Mouse (Mus musculus): ENCODE measurements around the gene Klrb1b. TPM values are rescaled to one million over a fixed set of nuclear protein-coding genes. Genes with fewer than 3 reads are reported as not detected.
"Not testable (repeated sequence)": the region's sequence is repeated elsewhere in the genome, so short reads cannot be mapped to it uniquely, and the experiment has no call there.

Klrb1b gene
- polyA plus RNA-seq, 1 experiment from 2014 or later, result not detected

DNA sequence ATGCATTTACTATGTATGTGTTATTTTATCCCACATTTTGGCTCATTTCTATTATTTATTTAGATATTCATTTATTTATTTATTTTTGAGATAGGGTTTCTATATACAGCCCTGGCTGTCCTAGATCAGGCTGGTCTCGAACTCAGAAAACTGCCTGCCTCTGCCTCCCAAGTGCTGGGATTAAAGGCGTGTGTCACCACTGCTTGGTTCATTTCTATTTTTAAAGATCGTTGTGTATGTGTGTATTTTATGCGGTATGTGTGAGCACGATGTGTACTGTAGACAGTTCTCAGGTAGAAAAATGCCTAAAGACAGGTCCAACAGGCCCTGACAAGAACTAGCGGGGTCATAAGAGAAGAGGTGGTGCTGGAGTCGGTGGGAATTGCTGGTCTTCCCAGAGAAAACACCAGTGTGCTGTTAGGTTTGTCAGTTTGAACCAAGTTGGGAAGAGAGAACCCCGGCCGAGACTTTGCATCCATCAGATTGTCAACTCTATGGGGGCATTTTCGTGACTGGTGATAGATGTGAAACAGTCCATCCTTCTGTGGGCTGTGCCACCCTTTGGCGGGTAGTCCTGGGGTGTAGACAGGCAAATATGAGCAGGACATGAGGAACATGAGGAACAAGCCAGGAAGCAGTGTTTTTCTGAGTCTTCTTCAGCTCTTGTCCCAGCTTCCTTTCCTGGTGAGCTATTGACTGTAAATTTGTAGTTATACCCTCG, 28.8 kb downstream of the Klrb1b start:
- H3K4me3 ChIP-seq (ENCODE audit: low read depth, low read length), result peak overlapping the region; percentile 53
- WGBS, result 78% methylated on average over 12 of the region's 12 CpGs
- H3K9ac ChIP-seq (replicated peaks; ENCODE audit: low read depth, low read length), result no peak overlapping the region
- no peak overlapping the region for H3K27ac ChIP-seq (ENCODE audit: low read depth, low read length)
- ATAC-seq (ENCODE audit: low read depth), result no peak
- peaks cover 7% of the 10 kb centered on the region; the same call in 1 of the 2 replicates for H3K4me1 ChIP-seq (ENCODE audit: control insufficient read depth, insufficient read depth, low read length)
- no peaks in the 10 kb centered on the region for H3K27me3 ChIP-seq (ENCODE audit: control insufficient read depth, insufficient read depth, low read length)
- no peaks in the 10 kb centered on the region for H3K36me3 ChIP-seq (ENCODE audit: control insufficient read depth, insufficient read depth, low read length)
- H3K9me3 ChIP-seq (ENCODE audit: control insufficient read depth, low read length), result no peaks in the 10 kb centered on the region
- peak overlapping the region; percentile 59 for H3K4me2 ChIP-seq (ENCODE audit: low read depth, low read length)

- Histone ChIP-seq H3K4me1 (ENCODE audit: control insufficient read depth, insufficient read depth, low read length) (peaks cover 7% of the 10 kb centered on the region; the same call in 1 of the 2 replicates), H3K9ac (replicated peaks; ENCODE audit: low read depth, low read length) (no peak overlapping the region), H3K9me3 (ENCODE audit: control insufficient read depth, low read length) (no peaks in the 10 kb centered on the region), H3K27me3 (ENCODE audit: control insufficient read depth, insufficient read depth, low read length) (no peaks in the 10 kb centered on the region), H3K4me3 (ENCODE audit: low read depth, low read length) (no peak overlapping the region), H3K4me2 (ENCODE audit: low read depth, low read length) (no peak overlapping the region), H3K27ac (ENCODE audit: low read depth, low read length) (no peak overlapping the region), H3K36me3 (ENCODE audit: control insufficient read depth, insufficient read depth, low read length) (no peaks in the 10 kb centered on the region)
- WGBS, result 80% methylated on average over 8 of the region's 8 CpGs
- no peak for ATAC-seq (ENCODE audit: low read depth)
These were observed 29.7 kb downstream of the Klrb1b start for GRCm38 (mm10) chr6:128796321-128796955.

DNA sequence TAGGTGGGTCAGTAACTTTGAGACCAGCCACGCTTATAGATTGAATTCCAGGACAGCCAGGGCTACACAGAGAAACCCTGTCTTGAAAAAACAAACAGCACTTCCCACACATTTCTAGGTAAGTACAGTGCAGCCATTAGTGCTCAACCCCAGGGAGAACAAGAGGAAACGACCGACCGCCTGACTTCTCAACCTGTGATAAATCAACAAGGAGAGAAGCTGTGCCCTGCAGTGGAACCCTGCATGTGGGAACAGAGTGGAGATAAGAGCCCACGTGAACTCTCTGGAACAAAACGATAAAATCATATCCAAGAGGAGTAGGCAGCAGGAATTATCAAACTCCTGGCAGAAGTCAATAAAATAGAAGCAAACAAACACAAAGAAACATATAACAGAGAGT, 32.4 kb downstream of the Klrb1b start:
- Histone ChIP-seq H3K4me1 (ENCODE audit: control insufficient read depth, insufficient read depth, low read length) (peaks cover 7% of the 10 kb centered on the region; the same call in 1 of the 2 replicates), H3K27ac (ENCODE audit: low read depth, low read length) (no peak overlapping the region), H3K27me3 (ENCODE audit: control insufficient read depth, insufficient read depth, low read length) (no peaks in the 10 kb centered on the region), H3K9ac (replicated peaks; ENCODE audit: low read depth, low read length) (no peak overlapping the region), H3K9me3 (ENCODE audit: control insufficient read depth, low read length) (no peaks in the 10 kb centered on the region), H3K4me3 (ENCODE audit: low read depth, low read length) (no peak overlapping the region), H3K36me3 (ENCODE audit: control insufficient read depth, insufficient read depth, low read length) (no peaks in the 10 kb centered on the region), H3K4me2 (ENCODE audit: low read depth, low read length) (no peak overlapping the region)
- 56% methylated on average over 6 of the region's 6 CpGs for WGBS
- ATAC-seq (ENCODE audit: low read depth), result no peak

- not testable (repeated sequence) for H3K36me3 ChIP-seq (ENCODE audit: control insufficient read depth, insufficient read depth, low read length)
- WGBS, result 88% methylated on average over 4 of the region's 4 CpGs
These were observed 35.6 kb downstream of the Klrb1b start for GRCm38 (mm10) chr6:128790491-128790994.

DNA sequence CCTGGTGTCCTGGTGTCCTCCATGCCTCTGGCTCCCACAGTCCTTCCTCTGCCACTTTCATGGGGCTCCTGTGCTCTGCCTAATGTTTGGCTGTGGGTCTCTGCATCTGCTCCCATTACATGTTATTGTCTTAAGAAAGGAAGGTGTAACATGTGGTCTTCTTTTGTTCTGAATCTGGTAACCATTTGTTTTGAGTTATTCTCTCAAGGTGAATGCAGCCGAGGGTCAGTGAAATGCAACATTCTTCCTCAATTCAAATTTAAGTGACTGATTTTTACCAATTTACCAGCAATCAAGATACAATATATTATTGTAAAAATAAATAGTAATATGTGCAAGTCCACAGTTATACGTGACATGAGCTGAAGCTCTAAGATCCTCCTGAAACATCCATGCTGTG, 37.0 kb downstream of the Klrb1b start, which contains the start of gene Klrb1c:
TSS of gene Klrb1c (minus strand) at position 101 of the 400 bp plus-strand sequence.
- Histone ChIP-seq H3K27ac (ENCODE audit: low read depth, low read length) (no peak within 1 kb of the TSS), H3K4me1 (ENCODE audit: control insufficient read depth, insufficient read depth, low read length) (no peaks in the 10 kb centered on the region), H3K27me3 (ENCODE audit: control insufficient read depth, insufficient read depth, low read length) (no peaks in the 10 kb centered on the region), H3K9ac (replicated peaks; ENCODE audit: low read depth, low read length) (no peak within 1 kb of the TSS), H3K4me2 (ENCODE audit: low read depth, low read length) (no peak within 1 kb of the TSS), H3K4me3 (ENCODE audit: low read depth, low read length) (no peak within 1 kb of the TSS), H3K36me3 (ENCODE audit: control insufficient read depth, insufficient read depth, low read length) (no peaks in the 10 kb centered on the region), H3K9me3 (ENCODE audit: control insufficient read depth, low read length) (no peaks in the 10 kb centered on the region)
- no peak for ATAC-seq (ENCODE audit: low read depth)
- WGBS, result 86% methylated on average over 2 of the region's 2 CpGs

More at GRCm38 (mm10) chr6:128790491-128790994, 35.6 kb downstream of the Klrb1b start:
- not testable (repeated sequence) for H3K4me1 ChIP-seq (ENCODE audit: control insufficient read depth, insufficient read depth, low read length); H3K27me3 ChIP-seq (ENCODE audit: control insufficient read depth, insufficient read depth, low read length); H3K9me3 ChIP-seq (ENCODE audit: control insufficient read depth, low read length); H3K4me3 ChIP-seq (ENCODE audit: low read depth, low read length); H3K27ac ChIP-seq (ENCODE audit: low read depth, low read length); H3K4me2 ChIP-seq (ENCODE audit: low read depth, low read length); ATAC-seq (ENCODE audit: low read depth); H3K9ac ChIP-seq (replicated peaks; ENCODE audit: low read depth, low read length)

GRCm38 (mm10) chr6:128788517-128788916, 37.6 kb downstream of the Klrb1b start:
- Histone ChIP-seq H3K27ac (ENCODE audit: low read depth, low read length) (no peak overlapping the region), H3K4me3 (ENCODE audit: low read depth, low read length) (no peak overlapping the region), H3K9ac (replicated peaks; ENCODE audit: low read depth, low read length) (no peak overlapping the region), H3K4me2 (ENCODE audit: low read depth, low read length) (no peak overlapping the region), H3K9me3 (ENCODE audit: control insufficient read depth, low read length) (no peaks in the 10 kb centered on the region), H3K27me3 (ENCODE audit: control insufficient read depth, insufficient read depth, low read length) (no peaks in the 10 kb centered on the region), H3K4me1 (ENCODE audit: control insufficient read depth, insufficient read depth, low read length) (no peaks in the 10 kb centered on the region), H3K36me3 (ENCODE audit: control insufficient read depth, insufficient read depth, low read length) (no peaks in the 10 kb centered on the region)
- WGBS, result 67% methylated on average over 1 of the region's 1 CpGs
- ATAC-seq (ENCODE audit: low read depth), result no peak

DNA sequence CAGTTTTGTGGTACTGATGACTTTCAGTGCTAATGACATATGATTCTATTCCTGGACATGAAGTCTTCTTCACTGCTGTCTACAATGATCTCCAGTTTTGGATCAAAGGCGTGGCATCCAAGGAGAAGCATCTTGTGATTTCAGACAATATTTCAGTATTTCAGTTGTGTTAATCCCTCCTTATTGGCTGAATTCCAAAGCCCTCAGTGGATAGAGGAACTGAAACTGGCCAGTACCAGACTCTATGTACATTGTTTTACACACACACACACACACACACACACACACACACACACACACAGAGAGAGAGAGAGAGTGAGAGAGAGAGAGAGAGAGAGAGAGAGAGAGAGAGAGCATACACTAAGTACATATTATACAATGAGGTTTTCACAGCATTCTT, 39.7 kb downstream of the Klrb1b start:
- 83% methylated on average over 1 of the region's 1 CpGs for WGBS
- H3K4me3 ChIP-seq (ENCODE audit: low read depth, low read length); H3K9me3 ChIP-seq (ENCODE audit: control insufficient read depth, low read length); H3K4me1 ChIP-seq (ENCODE audit: control insufficient read depth, insufficient read depth, low read length); H3K4me2 ChIP-seq (ENCODE audit: low read depth, low read length); ATAC-seq (ENCODE audit: low read depth); H3K9ac ChIP-seq (replicated peaks; ENCODE audit: low read depth, low read length); H3K27me3 ChIP-seq (ENCODE audit: control insufficient read depth, insufficient read depth, low read length); H3K27ac ChIP-seq (ENCODE audit: low read depth, low read length); H3K36me3 ChIP-seq (ENCODE audit: control insufficient read depth, insufficient read depth, low read length): not testable (repeated sequence)

- Histone ChIP-seq H3K27me3 (ENCODE audit: control insufficient read depth, insufficient read depth, low read length) (no peaks in the 10 kb centered on the region), H3K4me1 (ENCODE audit: control insufficient read depth, insufficient read depth, low read length) (no peaks in the 10 kb centered on the region), H3K4me2 (ENCODE audit: low read depth, low read length) (no peak overlapping the region), H3K9ac (replicated peaks; ENCODE audit: low read depth, low read length) (no peak overlapping the region), H3K36me3 (ENCODE audit: control insufficient read depth, insufficient read depth, low read length) (no peaks in the 10 kb centered on the region), H3K27ac (ENCODE audit: low read depth, low read length) (no peak overlapping the region), H3K9me3 (ENCODE audit: control insufficient read depth, low read length) (no peaks in the 10 kb centered on the region), H3K4me3 (ENCODE audit: low read depth, low read length) (no peak overlapping the region)
- ATAC-seq (ENCODE audit: low read depth), result no peak
- WGBS, result 80% methylated on average over 10 of the region's 10 CpGs
These were observed 56.5 kb downstream of the Klrb1b start for GRCm38 (mm10) chr6:128769481-128770253.
